Mouse (Mus musculus) right cerebral cortex, postnatal 14 days (tissue): ENCODE results near the gene Arhgap31.

Experiments
- DNase-seq: peaks from one replicate; pipeline ENCODE4 v3.0.0; 2022

The Arhgap31 gene

GRCm38 (mm10) chr16:38712581-38713403 lies at the start of gene Arhgap31:
TSS of gene Arhgap31 (minus strand) at chr16:38713274.
- DNase-seq, result peak; percentile 63

GRCm38 (mm10) chr16:38762401-38762800 lies 49.3 kb upstream of the Arhgap31 start:
- no peak for DNase-seq

GRCm38 (mm10) chr16:38761972-38762371 lies 48.9 kb upstream of the Arhgap31 start:
- DNase-seq, result no peak

GRCm38 (mm10) chr16:38760834-38761375 lies 47.8 kb upstream of the Arhgap31 start:
- no peak for DNase-seq

GRCm38 (mm10) chr16:38760239-38760638 lies 47.2 kb upstream of the Arhgap31 start:
- DNase-seq, result no peak

GRCm38 (mm10) chr16:38758104-38758861 lies 45.2 kb upstream of the Arhgap31 start:
- peak; percentile 13 for DNase-seq

GRCm38 (mm10) chr16:38757626-38758025 lies 44.6 kb upstream of the Arhgap31 start:
- DNase-seq, result no peak

GRCm38 (mm10) chr16:38756572-38756971 lies 43.5 kb upstream of the Arhgap31 start:
- DNase-seq, result no peak

- DNase-seq, result peak; percentile 22
These were observed 43.1 kb upstream of the Arhgap31 start for GRCm38 (mm10) chr16:38756177-38756503.

GRCm38 (mm10) chr16:38755452-38756176 lies 42.5 kb upstream of the Arhgap31 start:
- DNase-seq, result no peak

- DNase-seq, result peak; percentile 11
These were observed 40.6 kb upstream of the Arhgap31 start for GRCm38 (mm10) chr16:38753631-38754030.

- DNase-seq, result no peak
These were observed 37.7 kb upstream of the Arhgap31 start for GRCm38 (mm10) chr16:38750803-38751202.

- no peak for DNase-seq
These were observed 31.0 kb upstream of the Arhgap31 start for GRCm38 (mm10) chr16:38743941-38744673.

- DNase-seq, result no peak
These were observed 29.6 kb upstream of the Arhgap31 start for GRCm38 (mm10) chr16:38742659-38743131.

GRCm38 (mm10) chr16:38742113-38742658 lies 29.1 kb upstream of the Arhgap31 start, which contains the start of gene B4galt4:
TSS of gene B4galt4 (plus strand) at chr16:38742264.
- peak; percentile 82 for DNase-seq

- DNase-seq, result no peak
These were observed 28.3 kb upstream of the Arhgap31 start for GRCm38 (mm10) chr16:38741204-38741903.

GRCm38 (mm10) chr16:38730921-38731320 lies 17.8 kb upstream of the Arhgap31 start:
- no peak for DNase-seq

- no peak for DNase-seq
These were observed 16.7 kb upstream of the Arhgap31 start for GRCm38 (mm10) chr16:38729610-38730288.

GRCm38 (mm10) chr16:38729139-38729538 lies 16.1 kb upstream of the Arhgap31 start:
- DNase-seq, result no peak

GRCm38 (mm10) chr16:38728576-38729132 lies 15.6 kb upstream of the Arhgap31 start:
- DNase-seq, result no peak
